Mouse (Mus musculus) hindbrain, embryonic 13.5 days (tissue): ENCODE data around the gene Fbxl7. TPM values are rescaled to one million over a fixed set of nuclear protein-coding genes. Genes with fewer than 3 reads are reported as not detected.
"Not testable (repeated sequence)": the region's sequence is repeated elsewhere in the genome, so short reads cannot be mapped to it uniquely, and the experiment has no call there.

ENCODE experiments used
- ATAC-seq: fragments of 200-750 bp; cut with Nextera tagmentation; 2 replicates; pipeline ENCODE4 v1.8.0; 2017; ENCODE audit warnings: moderate TSS enrichment; ENCODE audit not compliant: low FRiP score
- H3K27ac ChIP-seq: fragments of 300-500 bp; sonication (generic); 2 replicates; pipeline ENCODE4 v1.5.1; 2015; ENCODE audit warnings: inconsistent platforms, mild to moderate bottlenecking, moderate library complexity
- H3K27me3 ChIP-seq: fragments of 300-500 bp; sonication (generic); 2 replicates; pipeline ENCODE4 v1.6.1; 2015; ENCODE audit warnings: mild to moderate bottlenecking, inconsistent platforms
- H3K36me3 ChIP-seq: fragments of 300-500 bp; sonication (generic); 2 replicates; pipeline ENCODE4 v1.6.1; 2015; ENCODE audit warnings: mild to moderate bottlenecking, inconsistent platforms
- H3K4me1 ChIP-seq: fragments of 300-500 bp; sonication (generic); replicated peaks from 2 replicates; pipeline ENCODE4 v1.6.1; 2015; ENCODE audit warnings: inconsistent platforms
- H3K4me2 ChIP-seq: fragments of 300-500 bp; sonication (generic); 2 replicates; pipeline ENCODE4 v1.6.1; 2015; ENCODE audit warnings: inconsistent platforms, mild to moderate bottlenecking, moderate library complexity
- H3K4me3 ChIP-seq: fragments of 300-500 bp; sonication (generic); 2 replicates; pipeline ENCODE4 v1.5.1; 2015; ENCODE audit warnings: mild to moderate bottlenecking, inconsistent platforms
- H3K9ac ChIP-seq: fragments of 300-500 bp; sonication (generic); 2 replicates; pipeline ENCODE4 v1.6.1; 2015; ENCODE audit warnings: mild to moderate bottlenecking, inconsistent platforms
- H3K9me3 ChIP-seq: fragments of 300-500 bp; sonication (generic); 2 replicates; pipeline ENCODE4 v1.6.1; 2016; ENCODE audit warnings: inconsistent platforms
- WGBS: fragments of 180-500 bp; shearing (Covaris S2); methylation state at CpG from one replicate; pipeline ENCODE4 v1.1.7; 2015; 5-methylcytosine and 5-hydroxymethylcytosine counted together
- polyA plus RNA-seq: library from polyadenylated mRNA; unstranded; fragments of >200 nt; fragmentation: Nextera tagmentation; extraction: Ambion mirVana; gene quantifications from 2 replicates; pipeline ENCODE4 v1.2.1, GENCODE M21; 2015

Gene Fbxl7
- polyA plus RNA-seq, 1 experiment from 2014 or later = 14.9 TPM

DNA sequence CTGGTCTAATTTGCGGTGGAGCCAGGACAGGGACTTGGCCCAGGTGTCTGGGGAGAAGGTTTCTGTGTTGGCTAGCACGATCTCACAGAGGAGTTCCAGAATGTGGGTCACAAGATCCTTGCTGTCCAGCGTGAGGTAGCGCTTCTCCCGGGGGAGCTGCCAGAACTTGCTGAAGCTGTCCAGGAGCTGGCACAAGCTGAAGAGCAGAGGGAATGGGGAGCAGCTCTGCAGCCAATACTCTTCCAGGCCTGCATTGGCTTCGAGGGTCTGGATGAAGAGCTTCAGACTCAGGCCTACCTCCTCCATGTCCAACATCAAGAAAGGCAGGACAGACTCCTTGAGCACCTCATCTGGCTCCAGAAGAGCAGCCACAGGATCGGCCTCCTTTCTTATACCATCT, 166.0 kb downstream of the Fbxl7 start:
- H3K36me3 ChIP-seq, H3K4me1 ChIP-seq, H3K4me3 ChIP-seq, H3K4me2 ChIP-seq, H3K9me3 ChIP-seq, H3K9ac ChIP-seq, ATAC-seq, H3K27me3 ChIP-seq, H3K27ac ChIP-seq: not testable (repeated sequence)
- WGBS = 96% methylated on average over 6 of the region's 7 CpGs

DNA sequence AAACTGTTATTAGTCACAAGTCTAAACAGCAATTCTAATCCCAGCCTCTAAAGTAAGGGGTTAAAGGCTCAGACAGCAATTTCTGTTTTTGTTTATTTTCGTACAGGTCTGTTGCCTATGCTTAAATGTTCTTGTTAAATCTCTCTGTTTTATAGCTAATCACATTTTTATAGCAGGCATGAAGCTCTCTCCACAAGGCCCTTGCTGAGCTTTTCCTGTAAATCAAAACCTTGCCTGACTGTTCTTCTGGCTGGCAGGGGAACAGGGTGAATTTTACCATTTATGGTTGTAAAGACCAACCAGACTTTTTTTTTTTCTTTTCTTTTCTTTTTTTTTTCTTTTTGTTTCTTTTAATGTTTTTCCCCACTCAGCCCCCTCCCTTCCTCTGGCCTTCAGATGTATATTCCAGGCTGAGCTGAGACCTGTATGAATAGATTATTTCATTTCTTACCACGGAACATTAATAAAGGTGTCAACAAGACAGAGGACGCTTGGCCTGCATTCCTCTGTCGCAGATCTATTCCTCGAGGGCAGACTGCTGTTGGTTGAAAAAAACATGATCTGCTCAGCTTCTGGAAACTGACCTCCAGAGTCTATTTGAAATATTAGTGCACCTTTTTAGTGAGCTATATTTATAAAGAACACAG, 176.9 kb downstream of the Fbxl7 start:
- Histone ChIP-seq H3K4me1 (peaks cover 22% of the 10 kb centered on the region), H3K4me2 (no peak overlapping the region), H3K27me3 (no peaks in the 10 kb centered on the region), H3K36me3 (no peaks in the 10 kb centered on the region), H3K27ac (peak overlapping the region; percentile 69; the same call in 1 of the 2 replicates), H3K4me3 (no peak overlapping the region), H3K9me3 (no peaks in the 10 kb centered on the region), H3K9ac (no peak overlapping the region)
- no peak for ATAC-seq
- WGBS = 42% methylated on average over 5 of the region's 5 CpGs

DNA sequence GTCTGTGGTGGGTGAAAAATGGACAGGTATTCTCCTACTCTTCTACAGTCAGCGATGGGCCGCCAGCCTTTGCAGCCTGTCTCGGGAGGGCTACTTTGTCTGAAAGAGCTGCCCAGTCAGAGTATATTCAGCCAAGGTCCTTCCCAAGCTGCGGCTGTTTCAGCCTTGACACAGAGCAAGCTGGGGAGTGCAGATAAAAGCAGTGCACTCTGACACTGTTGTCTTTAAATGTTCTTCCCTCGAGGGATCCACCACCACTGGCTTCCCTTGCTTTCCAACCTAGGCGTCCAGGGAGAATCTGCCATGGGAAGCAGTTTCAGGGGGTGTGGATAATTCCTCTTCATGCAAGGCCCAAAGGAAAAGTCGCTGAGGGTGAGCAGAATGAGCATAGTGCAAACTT, 177.4 kb downstream of the Fbxl7 start:
- WGBS = 39% methylated on average over 7 of the region's 7 CpGs

DNA sequence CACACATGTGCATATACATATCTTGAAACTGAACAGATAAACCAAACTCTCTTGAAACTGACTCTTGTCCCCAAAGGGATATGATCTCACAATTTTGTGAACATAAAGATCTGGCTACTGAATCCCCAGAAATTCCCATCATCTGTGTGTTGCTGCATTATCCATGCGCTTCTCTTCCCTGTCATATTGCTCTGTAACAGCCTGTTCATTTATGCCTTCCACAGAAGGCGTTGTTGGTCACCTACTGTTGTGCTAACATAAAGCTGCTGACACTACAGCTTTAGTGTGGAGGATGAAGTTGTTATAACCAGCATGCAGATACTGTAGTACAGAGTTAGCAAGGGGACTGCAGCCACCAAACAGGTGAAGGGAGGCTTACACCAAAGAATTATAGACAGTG, 179.2 kb downstream of the Fbxl7 start:
- no peaks in the 10 kb centered on the region for H3K27me3 ChIP-seq
- 92% methylated on average over 2 of the region's 2 CpGs for WGBS
- H3K4me3 ChIP-seq = no peak overlapping the region
- no peaks in the 10 kb centered on the region for H3K36me3 ChIP-seq
- no peak overlapping the region for H3K27ac ChIP-seq
- no peak for ATAC-seq
- H3K4me1 ChIP-seq = peaks cover 27% of the 10 kb centered on the region
- H3K9me3 ChIP-seq = no peaks in the 10 kb centered on the region
- H3K4me2 ChIP-seq = no peak overlapping the region
- H3K9ac ChIP-seq = no peak overlapping the region

More for the DNA sequence above, 177.4 kb downstream of the Fbxl7 start:
- H3K4me1 ChIP-seq = peaks cover 22% of the 10 kb centered on the region
- peak overlapping the region; percentile 69; the same call in 1 of the 2 replicates for H3K27ac ChIP-seq
- ATAC-seq = no peak
- H3K4me3 ChIP-seq = no peak overlapping the region
- no peak overlapping the region for H3K9ac ChIP-seq
- no peaks in the 10 kb centered on the region for H3K9me3 ChIP-seq
- no peaks in the 10 kb centered on the region for H3K27me3 ChIP-seq
- no peak overlapping the region for H3K4me2 ChIP-seq
- H3K36me3 ChIP-seq = no peaks in the 10 kb centered on the region

DNA sequence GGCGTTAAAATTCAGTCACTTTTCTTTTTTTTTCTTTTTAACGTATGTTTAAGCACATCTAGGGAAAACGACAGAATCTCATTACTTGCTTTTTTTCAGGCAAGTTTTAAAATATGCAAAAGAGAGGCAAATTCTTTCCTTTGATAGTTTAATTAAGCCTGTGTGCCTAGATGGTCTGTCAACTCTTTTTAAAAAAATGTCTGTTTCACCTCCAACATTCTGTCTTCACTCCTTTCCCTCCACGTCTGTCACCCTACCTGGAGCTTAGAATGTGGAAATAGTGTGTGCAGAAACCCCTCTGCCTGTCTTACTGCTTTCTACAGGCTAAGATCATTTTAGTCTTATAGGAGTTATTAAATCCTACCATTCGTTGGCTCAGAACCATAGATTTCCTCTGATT, 179.7 kb downstream of the Fbxl7 start:
- Histone ChIP-seq H3K4me1 (peaks cover 28% of the 10 kb centered on the region), H3K27ac (no peak overlapping the region), H3K9ac (no peak overlapping the region), H3K4me2 (no peak overlapping the region), H3K9me3 (no peaks in the 10 kb centered on the region), H3K36me3 (no peaks in the 10 kb centered on the region), H3K4me3 (no peak overlapping the region), H3K27me3 (no peaks in the 10 kb centered on the region)
- 71% methylated on average over 5 of the region's 5 CpGs for WGBS
- no peak for ATAC-seq

DNA sequence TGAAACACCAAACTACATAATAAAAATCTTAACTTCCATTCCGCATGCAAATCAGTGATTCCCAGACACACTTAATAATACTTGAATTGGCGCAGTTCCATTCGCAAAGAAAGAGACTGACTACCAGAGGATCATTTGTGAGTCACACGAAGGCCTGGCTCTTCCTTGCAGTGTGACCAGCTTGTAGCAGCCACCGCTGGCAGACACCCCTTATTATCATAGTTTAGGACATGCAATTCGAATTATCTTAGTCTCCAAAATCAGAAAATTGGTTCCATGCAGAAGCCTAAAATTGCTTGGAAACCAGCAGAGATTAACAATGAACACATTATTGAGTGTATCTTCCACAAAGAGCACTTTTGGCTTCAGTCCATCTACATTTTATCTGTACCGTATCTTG, 183.1 kb downstream of the Fbxl7 start:
- Histone ChIP-seq H3K4me3 (no peak overlapping the region), H3K4me2 (no peak overlapping the region), H3K9ac (no peak overlapping the region), H3K4me1 (0 out of 2 replicates have a peak, but pooled peaks cover 9% of the 10 kb centered on the region), H3K9me3 (no peaks in the 10 kb centered on the region), H3K27me3 (no peaks in the 10 kb centered on the region), H3K36me3 (no peaks in the 10 kb centered on the region), H3K27ac (no peak overlapping the region)
- ATAC-seq = no peak
- WGBS = 61% methylated on average over 7 of the region's 7 CpGs

DNA sequence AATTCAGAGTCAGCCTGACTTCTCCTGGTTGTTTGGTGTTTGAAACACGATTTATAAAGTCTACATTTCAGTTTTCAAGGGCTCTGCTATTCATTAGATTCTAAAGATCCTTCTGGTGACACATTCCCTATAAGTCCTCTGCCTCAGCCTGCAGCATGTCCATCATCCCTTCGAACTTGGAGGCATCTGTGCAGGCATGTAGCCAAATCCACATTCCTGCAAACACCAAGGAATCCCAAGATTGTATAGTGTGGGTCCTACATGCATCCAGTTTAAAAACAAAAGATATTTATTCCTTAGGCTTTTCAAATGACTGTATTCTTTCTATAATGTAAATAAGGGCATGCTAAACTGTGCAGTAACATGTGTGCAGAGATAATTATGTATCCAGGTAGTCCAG, 190.4 kb downstream of the Fbxl7 start:
- Histone ChIP-seq H3K9ac (no peak overlapping the region), H3K27me3 (no peaks in the 10 kb centered on the region), H3K27ac (no peak overlapping the region), H3K4me1 (peaks cover 4% of the 10 kb centered on the region; the same call in 1 of the 2 replicates), H3K4me2 (no peak overlapping the region), H3K4me3 (no peak overlapping the region), H3K36me3 (no peaks in the 10 kb centered on the region), H3K9me3 (no peaks in the 10 kb centered on the region)
- WGBS = 75% methylated on average over 2 of the region's 2 CpGs
- no peak for ATAC-seq

DNA sequence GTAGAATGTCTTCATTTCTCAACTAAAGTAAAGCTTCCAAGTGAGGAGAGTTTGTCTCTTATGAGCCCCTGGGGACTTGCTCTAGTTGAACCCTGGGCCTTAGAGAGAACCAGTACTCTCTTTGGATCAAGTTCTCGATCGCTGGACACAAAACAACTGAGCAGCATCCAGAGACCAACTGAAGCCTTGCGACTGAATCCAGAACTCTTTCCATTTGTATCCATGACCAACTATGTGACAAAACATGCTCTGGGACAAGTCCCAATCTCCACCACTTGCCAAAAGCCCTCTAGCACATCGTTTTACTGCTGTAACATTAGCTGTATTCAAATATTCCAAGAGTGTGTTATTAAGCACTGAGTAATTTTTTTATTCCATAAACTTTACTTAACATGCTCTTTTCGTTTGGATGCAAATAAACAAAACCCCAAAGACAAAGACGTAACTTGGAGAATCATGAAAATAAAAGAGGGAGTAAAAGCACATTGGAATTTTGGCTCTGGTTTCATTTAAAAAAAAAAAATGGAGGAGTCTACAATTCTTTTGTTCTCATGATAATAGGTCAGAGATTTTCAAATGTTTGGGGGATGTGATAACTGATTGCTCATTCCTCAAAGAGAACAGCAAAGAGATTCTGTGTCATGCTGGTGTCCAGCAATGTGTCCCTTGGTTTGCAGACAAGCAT, 192.1 kb downstream of the Fbxl7 start:
- H3K27ac ChIP-seq = no peak overlapping the region
- no peak overlapping the region for H3K9ac ChIP-seq
- H3K4me3 ChIP-seq = no peak overlapping the region
- 86% methylated on average over 6 of the region's 6 CpGs for WGBS
- H3K9me3 ChIP-seq = no peaks in the 10 kb centered on the region
- peaks cover 4% of the 10 kb centered on the region; the same call in 1 of the 2 replicates for H3K4me1 ChIP-seq
- no peaks in the 10 kb centered on the region for H3K36me3 ChIP-seq
- no peak for ATAC-seq
- H3K4me2 ChIP-seq = no peak overlapping the region
- H3K27me3 ChIP-seq = no peaks in the 10 kb centered on the region

DNA sequence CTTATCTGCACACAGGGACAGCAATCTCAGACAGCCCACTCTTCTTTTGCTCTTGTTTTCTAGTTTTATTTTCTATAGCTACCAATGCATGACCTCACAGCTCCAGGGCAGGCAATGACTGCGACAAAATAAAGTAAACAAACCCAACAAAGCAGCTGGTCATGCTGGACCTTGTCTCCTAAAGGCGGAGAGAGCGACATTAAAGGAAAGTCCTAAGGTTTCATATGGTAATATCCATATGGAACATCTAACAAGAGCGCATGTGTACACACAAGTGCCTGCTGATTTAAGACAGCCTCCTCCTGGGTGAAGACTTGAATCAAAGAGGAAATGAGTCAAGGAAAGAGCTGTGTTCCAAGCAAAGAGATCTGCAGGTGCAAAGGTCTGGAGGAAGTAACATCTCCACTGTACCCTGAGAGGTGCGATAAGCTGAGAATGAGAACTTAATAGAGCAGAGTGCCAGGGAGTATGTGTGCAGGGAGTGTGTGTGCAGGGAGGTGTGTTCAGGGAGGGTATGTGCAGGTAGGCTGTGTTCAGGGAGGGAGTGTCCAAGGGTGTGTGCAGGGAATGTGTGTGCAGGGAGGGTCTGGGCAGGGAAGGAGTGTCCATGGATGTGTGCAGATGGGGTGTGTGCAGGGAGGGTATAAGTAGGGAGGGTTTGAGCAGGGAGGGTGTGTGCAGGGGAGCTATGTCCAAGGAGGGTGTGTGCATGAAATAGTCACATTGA, 193.3 kb downstream of the Fbxl7 start:
- WGBS = 52% methylated on average over 5 of the region's 5 CpGs
- no peak overlapping the region for H3K4me2 ChIP-seq
- no peaks in the 10 kb centered on the region for H3K9me3 ChIP-seq
- ATAC-seq = 0 out of 2 replicates have a peak, but pooled peaks have one; percentile 24
- peaks cover 4% of the 10 kb centered on the region; the same call in 1 of the 2 replicates for H3K4me1 ChIP-seq
- H3K9ac ChIP-seq = no peak overlapping the region
- no peaks in the 10 kb centered on the region for H3K36me3 ChIP-seq
- H3K4me3 ChIP-seq = no peak overlapping the region
- H3K27ac ChIP-seq = no peak overlapping the region
- no peaks in the 10 kb centered on the region for H3K27me3 ChIP-seq

DNA sequence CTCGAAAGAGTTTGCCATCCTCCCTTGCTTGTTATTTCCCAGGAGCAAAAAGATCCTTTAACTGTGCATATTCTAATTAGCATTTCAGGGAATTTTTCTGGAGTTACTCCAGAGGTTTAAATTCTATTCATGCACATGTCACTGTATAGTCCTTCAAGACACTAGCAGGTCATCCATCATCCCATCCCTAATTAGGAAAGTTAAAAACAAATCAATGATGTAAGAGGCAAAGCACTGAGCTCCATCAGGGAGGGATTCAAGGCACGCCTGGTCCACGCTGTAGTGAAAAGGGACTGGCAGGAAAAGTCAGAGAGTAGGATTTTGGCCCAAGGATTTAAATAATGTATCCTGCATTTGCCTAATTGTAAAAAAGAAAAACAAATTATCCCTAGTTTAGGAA, 202.3 kb downstream of the Fbxl7 start:
- WGBS = 52% methylated on average over 3 of the region's 3 CpGs

DNA sequence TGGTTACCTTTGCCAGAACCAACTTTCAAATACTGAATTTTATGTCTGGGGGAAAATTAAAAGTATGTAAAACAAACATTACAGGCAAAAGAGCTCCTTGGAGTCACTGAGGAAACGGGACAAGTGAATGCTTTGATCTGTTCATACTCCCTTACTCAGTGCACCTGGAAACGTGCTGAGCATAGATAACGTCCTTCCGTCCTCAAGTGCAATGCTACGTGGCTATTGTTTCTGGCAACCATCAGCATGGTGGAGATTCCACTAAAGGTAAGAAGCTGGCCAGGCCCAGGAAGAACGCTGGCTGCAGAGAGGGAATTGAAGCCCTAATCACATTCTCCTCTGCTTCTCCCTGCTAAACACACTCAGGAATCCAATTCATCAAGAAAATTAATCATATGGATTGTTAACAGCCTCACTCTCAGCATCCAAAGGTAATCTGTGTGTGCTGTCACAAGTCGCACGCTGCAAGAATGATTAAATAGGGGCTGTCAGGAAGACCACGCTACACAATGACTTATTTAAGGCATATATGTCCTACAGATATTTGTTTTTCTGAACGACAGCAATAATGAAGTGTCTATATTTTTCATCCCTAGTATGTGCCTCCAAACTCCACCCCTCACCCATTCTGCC, 206.8 kb downstream of the Fbxl7 start:
- Histone ChIP-seq H3K4me3 (no peak overlapping the region), H3K9ac (peak overlapping the region; percentile 20; the same call in 1 of the 2 replicates), H3K36me3 (no peaks in the 10 kb centered on the region), H3K27me3 (no peaks in the 10 kb centered on the region), H3K4me1 (peaks cover 23% of the 10 kb centered on the region), H3K4me2 (no peak overlapping the region), H3K9me3 (no peaks in the 10 kb centered on the region), H3K27ac (peak overlapping the region; percentile 70)
- peak; percentile 29; the same call in 1 of the 2 replicates for ATAC-seq
- 45% methylated on average over 10 of the region's 10 CpGs for WGBS

More for the DNA sequence above, 202.3 kb downstream of the Fbxl7 start:
- Histone ChIP-seq H3K4me1 (peaks cover 16% of the 10 kb centered on the region), H3K9ac (no peak overlapping the region), H3K27me3 (no peaks in the 10 kb centered on the region), H3K9me3 (no peaks in the 10 kb centered on the region), H3K27ac (no peak overlapping the region), H3K4me3 (no peak overlapping the region), H3K36me3 (no peaks in the 10 kb centered on the region), H3K4me2 (no peak overlapping the region)
- ATAC-seq = no peak

DNA sequence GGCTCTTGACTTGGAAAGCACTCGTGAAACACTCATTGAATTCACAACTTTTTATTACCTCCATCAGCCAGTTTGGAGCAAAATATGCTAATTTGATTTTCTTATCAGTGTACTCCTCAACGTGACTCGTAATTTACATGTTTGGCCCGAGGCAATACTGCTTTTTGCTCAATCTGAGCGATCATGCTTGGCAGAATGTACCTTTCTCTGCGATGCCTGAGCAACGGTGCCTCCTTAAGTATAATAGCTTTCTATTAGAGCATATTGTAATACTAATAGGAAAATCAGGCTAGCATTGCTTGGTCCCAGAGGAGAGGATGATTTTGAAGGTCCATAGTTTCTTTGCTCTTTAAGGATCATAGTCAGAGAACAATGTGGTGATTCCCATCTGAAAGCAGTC, 207.7 kb downstream of the Fbxl7 start:
- Histone ChIP-seq H3K4me1 (peaks cover 18% of the 10 kb centered on the region), H3K4me2 (no peak overlapping the region), H3K27me3 (no peaks in the 10 kb centered on the region), H3K36me3 (no peaks in the 10 kb centered on the region), H3K4me3 (no peak overlapping the region), H3K9me3 (no peaks in the 10 kb centered on the region), H3K27ac (peak overlapping the region; percentile 70), H3K9ac (no peak overlapping the region)
- ATAC-seq = 0 out of 2 replicates have a peak, but pooled peaks have one; percentile 22
- 55% methylated on average over 7 of the region's 7 CpGs for WGBS
